Mouse (Mus musculus) heart, adult 2 months (tissue): ENCODE measurements around the gene Emx2.

Experiments used
- CTCF ChIP-seq: fragments of 200-600 bp; IDR thresholded peaks from 2 replicates; pipeline ENCODE4 v1.8.1; 2022; ENCODE audit warnings: antibody characterized with exemption, mild to moderate bottlenecking, moderate library complexity
- POLR2A ChIP-seq: fragments of 200-500 bp; IDR thresholded peaks from 2 replicates; pipeline ENCODE4 v1.6.1; 2011; ENCODE audit warnings: mild to moderate bottlenecking, low read depth, low read length, control low read depth; ENCODE audit not compliant: insufficient read depth

DNA sequence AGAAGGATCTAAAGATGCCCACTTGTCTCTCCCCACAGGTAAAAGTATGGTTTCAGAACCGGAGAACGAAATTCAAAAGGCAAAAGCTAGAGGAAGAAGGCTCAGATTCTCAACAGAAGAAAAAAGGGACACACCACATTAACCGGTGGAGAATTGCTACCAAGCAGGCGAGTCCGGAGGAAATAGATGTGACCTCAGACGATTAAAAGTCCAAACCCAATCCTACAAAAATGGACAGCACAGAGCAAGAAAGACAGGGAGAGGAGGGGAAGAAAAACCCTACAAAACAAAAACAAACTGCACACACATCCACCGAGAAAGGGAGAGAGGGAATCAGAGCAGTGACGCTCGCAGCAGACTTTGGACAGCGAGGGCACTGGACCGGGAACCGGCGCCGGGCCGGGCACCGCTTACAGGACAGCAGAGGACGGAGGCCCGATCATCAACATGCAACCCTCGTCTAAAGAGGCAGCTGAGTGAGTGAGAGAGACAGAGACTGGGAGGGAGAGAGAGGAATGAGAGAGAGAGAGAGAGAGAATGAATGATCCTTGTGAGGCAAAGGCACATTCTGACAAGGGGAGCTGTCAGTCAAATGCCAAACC, 5.8 kb downstream of the Emx2 start:
- no peak for TF ChIP-seq CTCF
- no peak for TF ChIP-seq POLR2A
